Mouse (Mus musculus) mouse trophoblast stem cell (cell line): Measurements from ENCODE around the gene D830030K20Rik.
"Not testable (repeated sequence)": the region's sequence is repeated elsewhere in the genome, so short reads cannot be mapped to it uniquely, and the experiment has no call there.

Source experiments
- in situ Hi-C, 2 experiments: fragments of 300-500 bp; cut with MseI, MboI; formaldehyde crosslinking; loops; 2 replicates in 1 of 2; 3 replicates in 1 of 2; pipeline ENCODE4 v1.15.1; 2025

D830030K20Rik gene

GRCm38 (mm10) chr14:3208272-3209152 is at the start of gene D830030K20Rik:
Gene D830030K20Rik, plus strand, starts transcription at chr14:3208488.
- in situ Hi-C loops, result not testable (repeated sequence)

- in situ Hi-C loops, result not testable (repeated sequence)
These were observed 20.3 kb upstream of the D830030K20Rik start, which contains the start of gene Gm5795 for GRCm38 (mm10) chr14:3187955-3188354. Gene Gm5795, plus strand, starts transcription at chr14:3188255.

- in situ Hi-C loops, result not testable (repeated sequence)
These were observed 1.1 kb downstream of the D830030K20Rik start for GRCm38 (mm10) chr14:3209367-3209766.

GRCm38 (mm10) chr14:3262531-3262930 is 54.2 kb downstream of the D830030K20Rik start:
- in situ Hi-C loops, result not testable (repeated sequence)
